Mouse (Mus musculus): ENCODE measurements around the gene Tdrkh.

DNA sequence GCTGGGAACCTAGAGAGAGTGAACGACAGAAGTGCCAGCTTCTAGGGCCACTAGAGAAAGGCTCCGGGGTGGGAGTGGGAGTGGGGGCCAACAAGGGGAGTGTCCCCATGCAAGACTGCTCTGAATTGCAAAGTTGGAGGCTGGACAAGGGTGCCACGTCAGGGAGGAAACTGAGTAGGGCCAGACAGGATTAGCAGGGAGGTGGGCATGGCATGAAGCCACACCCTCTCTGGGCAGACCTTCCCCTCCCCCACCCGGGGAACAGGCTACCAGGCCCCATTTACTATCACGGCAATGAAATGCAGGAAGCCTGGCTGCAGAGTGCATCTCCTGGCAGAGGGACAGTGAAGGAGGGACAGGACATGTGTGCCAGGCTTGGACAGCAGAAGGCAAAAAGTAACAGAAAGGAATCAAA lies 39.5 kb upstream of the Tdrkh start:
- no peak for TF ChIP-seq CTCF (IDR thresholded peaks at IDR 0.05; ENCODE audit: low read depth, low read length)
- no peak for TF ChIP-seq TAL1 (conservative IDR thresholded peaks at IDR 0.05; ENCODE audit: low read depth, low read length)
- no peak for TF ChIP-seq GATA1 (IDR thresholded peaks at IDR 0.05; ENCODE audit: borderline replicate concordance, low read length)
